Mouse (Mus musculus) CH12.LX (cell line): ENCODE results near the gene Cdyl. TPM values are rescaled to one million over a fixed set of nuclear protein-coding genes. Genes with fewer than 3 reads are reported as not detected.

Experiments
- DNase-seq: peaks from one replicate; pipeline ENCODE4 v3.0.0-alpha.2; 2013; ENCODE audit errors: extremely low read depth
- H3K27ac ChIP-seq: 2 replicates; pipeline ENCODE4 v1.5.1; 2012; ENCODE audit warnings: low read depth, mild to moderate bottlenecking, control low read depth, moderate library complexity; ENCODE audit not compliant: insufficient read depth
- H3K27me3 ChIP-seq: replicated peaks from 2 replicates; pipeline ENCODE3; 2012; ENCODE audit warnings: inconsistent platforms
- H3K36me3 ChIP-seq, 2 experiments: replicated peaks in 1 of 2; 2 replicates each; pipeline versions ENCODE3 to v1.6.1; 2012; ENCODE audit warnings: inconsistent platforms in 1 of 2, low read length in 1 of 2, mild to moderate bottlenecking in 1 of 2, mixed read lengths in 1 of 2, moderate library complexity in 1 of 2; ENCODE audit not compliant: control insufficient read depth in 1 of 2, insufficient read depth in 1 of 2
- H3K4me1 ChIP-seq, 2 experiments: 2 replicates each; pipeline ENCODE4 v1.6.1; 2012; ENCODE audit warnings: inconsistent platforms in 1 of 2, moderate library complexity in 1 of 2; ENCODE audit not compliant: insufficient read depth in 2 of 2, control insufficient read depth in 1 of 2
- H3K4me2 ChIP-seq: 2 replicates; pipeline ENCODE4 v1.6.1; 2012; ENCODE audit warnings: low read depth, mild to moderate bottlenecking, control low read depth; ENCODE audit not compliant: poor library complexity, insufficient read depth, severe bottlenecking
- H3K4me3 ChIP-seq, 3 experiments: fragments of 150-350 bp in 1 of 3; sonication (generic) in 1 of 3; replicated peaks in 1 of 3; 2 replicates each; pipeline versions ENCODE3 to v1.5.1; 2011 to 2012; ENCODE audit warnings: low read depth in 2 of 3, low read length in 2 of 3, mild to moderate bottlenecking in 2 of 3, moderate library complexity in 2 of 3, control low read depth in 1 of 3, improper control_type of control experiment in 1 of 3, inconsistent platforms in 1 of 3, mixed read lengths in 1 of 3; ENCODE audit not compliant: poor library complexity in 1 of 3
- H3K79me2 ChIP-seq: replicated peaks from 2 replicates; pipeline ENCODE4 v1.6.1; 2012; ENCODE audit warnings: mild to moderate bottlenecking, moderate library complexity; ENCODE audit not compliant: control insufficient read depth, poor library complexity, insufficient read depth, severe bottlenecking; ENCODE audit errors: extremely low read depth
- H3K9ac ChIP-seq: 2 replicates; pipeline ENCODE4 v1.6.1; 2012; ENCODE audit warnings: low read depth, mild to moderate bottlenecking, control low read depth, moderate library complexity; ENCODE audit not compliant: insufficient read depth
- H3K9me3 ChIP-seq: replicated peaks from 2 replicates; pipeline ENCODE3; 2012; ENCODE audit warnings: low read length, inconsistent platforms, mixed read lengths
- BHLHE40 ChIP-seq: IDR thresholded peaks from 2 replicates; pipeline ENCODE4 v1.6.1; 2011; ENCODE audit warnings: mild to moderate bottlenecking, low read depth, low read length, improper control_type of control experiment
- CHD1 ChIP-seq: IDR thresholded peaks from 2 replicates; pipeline ENCODE4 v1.6.1; 2012; ENCODE audit warnings: low read depth, low read length, improper control_type of control experiment, inconsistent platforms
- HCFC1 ChIP-seq: IDR thresholded peaks from 2 replicates; pipeline ENCODE4 v1.6.1; 2012; ENCODE audit warnings: low read depth, mild to moderate bottlenecking, inconsistent platforms, low read length, improper control_type of control experiment
- IRF4 ChIP-seq: IDR thresholded peaks from 2 replicates; pipeline ENCODE4 v1.6.1; 2014; ENCODE audit warnings: low read depth, mild to moderate bottlenecking, inconsistent platforms, low read length, improper control_type of control experiment
- JUN ChIP-seq: IDR thresholded peaks from 2 replicates; pipeline ENCODE4 v1.6.1; 2011; ENCODE audit warnings: low read depth, mild to moderate bottlenecking, low read length, improper control_type of control experiment, moderate library complexity; ENCODE audit not compliant: insufficient read depth
- KAT2A ChIP-seq: IDR thresholded peaks from 2 replicates; pipeline ENCODE4 v1.6.1; 2012; ENCODE audit warnings: low read length, improper control_type of control experiment, inconsistent platforms; ENCODE audit not compliant: insufficient replicate concordance
- MAFK ChIP-seq: IDR thresholded peaks from 2 replicates; pipeline ENCODE4 v1.6.1; 2011; ENCODE audit warnings: low read length, improper control_type of control experiment; ENCODE audit not compliant: insufficient replicate concordance
- MAX ChIP-seq: IDR thresholded peaks from 2 replicates; pipeline ENCODE4 v1.6.1; 2011; ENCODE audit warnings: low read length, improper control_type of control experiment
- MXI1 ChIP-seq: IDR thresholded peaks from 2 replicates; pipeline ENCODE4 v1.6.1; 2011; ENCODE audit warnings: mild to moderate bottlenecking, low read depth, low read length, improper control_type of control experiment
- MYC ChIP-seq: IDR thresholded peaks from 2 replicates; pipeline ENCODE4 v1.6.1; 2011; ENCODE audit warnings: low read depth, mild to moderate bottlenecking, improper control_type of control experiment, low read length
- NRF1 ChIP-seq: IDR thresholded peaks from 2 replicates; pipeline ENCODE4 v1.6.1; 2014; ENCODE audit warnings: low read depth, mild to moderate bottlenecking, inconsistent platforms, low read length, improper control_type of control experiment, moderate library complexity
- SIN3A ChIP-seq: IDR thresholded peaks from 2 replicates; pipeline ENCODE4 v1.6.1; 2012; ENCODE audit warnings: low read length, improper control_type of control experiment, inconsistent platforms
- SMC3 ChIP-seq: IDR thresholded peaks from 2 replicates; pipeline ENCODE4 v1.6.1; 2011; ENCODE audit warnings: low read depth, low read length, improper control_type of control experiment
- TBP ChIP-seq: conservative IDR thresholded peaks from 2 replicates; pipeline ENCODE4 v1.6.1; 2011; ENCODE audit warnings: low read depth, low read length, improper control_type of control experiment
- TCF12 ChIP-seq: IDR thresholded peaks from 2 replicates; pipeline ENCODE4 v1.6.1; 2014; ENCODE audit warnings: low read depth, mild to moderate bottlenecking, inconsistent platforms, low read length, improper control_type of control experiment
- UBTF ChIP-seq: IDR thresholded peaks from 2 replicates; pipeline ENCODE4 v1.6.1; 2012; ENCODE audit warnings: low read depth, mild to moderate bottlenecking, inconsistent platforms, low read length, improper control_type of control experiment, moderate library complexity
- USF1 ChIP-seq: IDR thresholded peaks from 2 replicates; pipeline ENCODE4 v1.6.1; 2014; ENCODE audit warnings: low read depth, mild to moderate bottlenecking, inconsistent platforms, low read length, improper control_type of control experiment
- USF2 ChIP-seq: conservative IDR thresholded peaks from 2 replicates; pipeline ENCODE4 v1.6.1; 2011; ENCODE audit warnings: low read depth, low read length, improper control_type of control experiment
- ZC3H11A ChIP-seq: IDR thresholded peaks from 2 replicates; pipeline ENCODE4 v1.6.1; 2012; ENCODE audit warnings: low read depth, mild to moderate bottlenecking, inconsistent platforms, low read length, improper control_type of control experiment
- ZMIZ1 ChIP-seq: IDR thresholded peaks from 2 replicates; pipeline ENCODE4 v1.6.1; 2012; ENCODE audit warnings: low read depth, mild to moderate bottlenecking, inconsistent platforms, low read length, improper control_type of control experiment
- dilution Hi-C: fragments of 300-500 bp; cut with MboI; formaldehyde crosslinking; loops from 2 replicates; pipeline ENCODE4 v1.14.3; 2020; ENCODE audit warnings: low sequenced_read_pairs; ENCODE audit not compliant: extremely low pct_unique_long_range_greater_than_20kb, extremely low pct_ligation_motif_present
- in situ Hi-C: fragments of 300-500 bp; cut with MboI; formaldehyde crosslinking; loops from 3 replicates; pipeline ENCODE4 v1.14.3; 2019; ENCODE audit warnings: low sequenced_read_pairs, low pct_ligation_motif_present, low pct_unique_long_range_greater_than_20kb, mixed read lengths
- polyA plus RNA-seq: library from polyadenylated mRNA; unstranded; fragments of >175 nt; gene quantifications from 2 replicates; pipeline ENCODE4 v1.2.1, GENCODE M21; 2012; ENCODE audit warnings: low read depth; ENCODE audit not compliant: insufficient read length
- total RNA-seq, 2 experiments: library from RNA; depleted of rRNA; stranded (reverse); fragments of 300-350 nt in 1 of 2; fragments of >200 nt in 1 of 2; gene quantifications; 2 replicates each; pipeline ENCODE4 v1.2.3; 2012 to 2014

The Cdyl gene
- total and polyA plus RNA-seq, 3 experiments = 5.7 to 9.1 (median 8.3) TPM

GRCm38 (mm10) chr13:35681361-35681760 is 21.7 kb downstream of the Cdyl start:
- H3K79me2 ChIP-seq = no peaks in the 10 kb centered on the region
- H3K27me3 ChIP-seq = no peaks in the 10 kb centered on the region
- no peak overlapping the region for H3K9ac ChIP-seq
- in situ Hi-C loops (no loop called here), dilution Hi-C loops (no loop called here)
- H3K4me2 ChIP-seq = no peak overlapping the region
- H3K4me3 ChIP-seq = no peak overlapping the region
- H3K4me1 ChIP-seq = peaks cover 0 to 5% of the 10 kb centered on the region in 2 experiments; a peak in 2 of 4 replicates
- H3K36me3 ChIP-seq = no peaks in the 10 kb centered on the region
- no peak for TF ChIP-seq ZMIZ1
- no peak for TF ChIP-seq TBP
- no peak for TF ChIP-seq UBTF
- TF ChIP-seq MYC = no peak
- no peak for TF ChIP-seq TCF12
- TF ChIP-seq NRF1 = no peak
- no peak for TF ChIP-seq ZC3H11A
- no peak for TF ChIP-seq SMC3
- no peak overlapping the region for H3K27ac ChIP-seq
- no peak for DNase-seq
- H3K9me3 ChIP-seq = no peaks in the 10 kb centered on the region

- no peaks in the 10 kb centered on the region for H3K27me3 ChIP-seq
- no peaks in the 10 kb centered on the region for H3K9me3 ChIP-seq
- no peak overlapping the region for H3K4me3 ChIP-seq
- no peak overlapping the region for H3K9ac ChIP-seq
- H3K27ac ChIP-seq = no peak overlapping the region
- H3K4me2 ChIP-seq = no peak overlapping the region
- dilution Hi-C loops = no loop called here
- TF ChIP-seq ZC3H11A (no peak), MAFK (no peak), MAX (no peak), TBP (no peak), IRF4 (no peak), USF2 (no peak), JUN (no peak), SIN3A (no peak), HCFC1 (no peak), MXI1 (no peak), CHD1 (no peak), KAT2A (no peak), USF1 (no peak), BHLHE40 (no peak)
- H3K36me3 ChIP-seq = no peaks in the 10 kb centered on the region
- H3K79me2 ChIP-seq = no peaks in the 10 kb centered on the region
- peaks cover 0 to 3% of the 10 kb centered on the region in 2 experiments; a peak in 1 of 4 replicates for H3K4me1 ChIP-seq
- no peak for DNase-seq
- in situ Hi-C loops = no loop called here
Observed at GRCm38 (mm10) chr13:35686273-35686672, 26.6 kb downstream of the Cdyl start.
